In the genomic region with DNA sequence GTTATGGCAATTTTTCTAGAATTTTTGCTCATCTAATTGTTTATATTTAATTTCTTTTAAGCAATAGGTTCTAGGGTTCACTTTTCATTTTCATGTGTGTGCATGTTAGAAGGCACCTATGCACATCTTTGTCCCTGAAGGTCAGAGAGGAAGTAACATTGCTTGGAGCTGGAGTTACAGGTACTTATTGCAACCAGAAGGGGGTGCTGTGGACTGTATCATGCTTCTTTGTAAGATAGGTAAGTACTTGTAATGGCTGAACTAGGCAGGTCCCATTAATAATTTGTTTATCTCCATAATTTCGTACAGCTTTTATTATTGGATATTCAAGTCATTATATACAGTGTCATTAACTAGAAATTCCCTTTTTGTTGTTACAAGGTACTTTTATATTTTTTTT, we compare ENCODE assay signal across 13 mouse cellular contexts.
DNase-seq lines count a peak whose midpoint lies in the region; ATAC-seq and TF ChIP-seq lines count a peak whose summit lies in the region.
"Had no signal": no experiment of that assay in that cellular context is flagged by ENCODE, and none has a peak within 500 bp of the region (broad histone marks: within the 10 kb centered on the region; RNA-seq: fewer than 3 reads in every experiment).

No protein-coding gene starts in this region.

- H3K9me3 ChIP-seq in forebrain, embryonic 13.5 days (replicated peaks) = no peaks in the 10 kb centered on the region
- no peaks in the 10 kb centered on the region for H3K9me3 ChIP-seq in forebrain, embryonic 12.5 days
- no peaks in the 10 kb centered on the region for H3K9me3 ChIP-seq in midbrain, embryonic 14.5 days (ENCODE audit: control insufficient read depth, low read length)
- no peaks in the 10 kb centered on the region for H3K9me3 ChIP-seq in midbrain, embryonic 10.5 days (replicated peaks)
- H3K9me3 ChIP-seq: heart, embryonic 13.5 days; limb, embryonic 10.5 days; megakaryocyte, embryonic 14.5 days had no signal

- TF ChIP-seq CTCF in cortical plate, adult 2 months (IDR thresholded peaks at IDR 0.05; ENCODE audit: extremely low read depth, insufficient read depth, low read length) = peak; percentile 31; the same call in 1 of the 2 replicates

- H3K27ac ChIP-seq in forebrain, embryonic 13.5 days = no peak overlapping the region
- H3K27ac ChIP-seq in forebrain, embryonic 12.5 days = no peak overlapping the region
- H3K27ac ChIP-seq in midbrain, embryonic 14.5 days (replicated peaks; ENCODE audit: low read depth, low read length) = no peak overlapping the region
- H3K27ac ChIP-seq in midbrain, embryonic 10.5 days (replicated peaks) = no peak overlapping the region
- no peak overlapping the region for H3K27ac ChIP-seq in cortical plate, adult 2 months (ENCODE audit: insufficient read depth, low read length)
- H3K27ac ChIP-seq: heart, embryonic 13.5 days; limb, embryonic 10.5 days had no signal

- 49% methylated on average over 1 of the region's 1 CpGs for WGBS in forebrain, embryonic 13.5 days
- 53% methylated on average over 1 of the region's 1 CpGs for WGBS in forebrain, embryonic 12.5 days
- WGBS in midbrain, embryonic 14.5 days = 57% methylated on average over 1 of the region's 1 CpGs
- WGBS in midbrain, embryonic 10.5 days = 54% methylated on average over 1 of the region's 1 CpGs

- peak; percentile 53 for DNase-seq in midbrain, embryonic 14.5 days
- DNase-seq in midbrain, embryonic 10.5 days (ENCODE audit: low spot score) = no peak
- peak; percentile 14 for DNase-seq in retina, postnatal 1 day
- DNase-seq in right cerebral cortex, adult 18-20 months = no peak
- no peak for DNase-seq in layer of hippocampus, adult 8-10 months (ENCODE audit: low spot score in 2 of 2)
- DNase-seq: kidney, adult 2 months; thymus, adult 2 months had no signal

- H3K36me3 ChIP-seq in forebrain, embryonic 13.5 days (ENCODE audit: poor library complexity, severe bottlenecking) = no peaks in the 10 kb centered on the region
- no peaks in the 10 kb centered on the region for H3K36me3 ChIP-seq in forebrain, embryonic 12.5 days (replicated peaks)
- H3K36me3 ChIP-seq in midbrain, embryonic 14.5 days (ENCODE audit: control insufficient read depth, insufficient read depth, low read length) = no peaks in the 10 kb centered on the region
- H3K36me3 ChIP-seq in midbrain, embryonic 10.5 days = no peaks in the 10 kb centered on the region
- H3K36me3 ChIP-seq: heart, embryonic 13.5 days; limb, embryonic 10.5 days had no signal

- no peak overlapping the region for H3K4me2 ChIP-seq in forebrain, embryonic 13.5 days
- H3K4me2 ChIP-seq in forebrain, embryonic 12.5 days = no peak overlapping the region
- H3K4me2 ChIP-seq in midbrain, embryonic 14.5 days (ENCODE audit: low read length) = no peak overlapping the region
- H3K4me2 ChIP-seq: heart, embryonic 13.5 days had no signal

- H3K4me3 ChIP-seq in forebrain, embryonic 13.5 days = no peak overlapping the region
- no peak overlapping the region for H3K4me3 ChIP-seq in forebrain, embryonic 12.5 days (replicated peaks)
- no peak overlapping the region for H3K4me3 ChIP-seq in midbrain, embryonic 14.5 days (replicated peaks; ENCODE audit: low read depth, low read length)
- H3K4me3 ChIP-seq in midbrain, embryonic 10.5 days = no peak overlapping the region
- H3K4me3 ChIP-seq in cortical plate, adult 2 months (ENCODE audit: insufficient read depth, low read length) = no peak overlapping the region
- H3K4me3 ChIP-seq: heart, embryonic 13.5 days; limb, embryonic 10.5 days; megakaryocyte, embryonic 14.5 days had no signal

- no peak overlapping the region for H3K9ac ChIP-seq in forebrain, embryonic 13.5 days
- no peak overlapping the region for H3K9ac ChIP-seq in forebrain, embryonic 12.5 days
- H3K9ac ChIP-seq in midbrain, embryonic 14.5 days (replicated peaks; ENCODE audit: low read length) = no peak overlapping the region
- H3K9ac ChIP-seq: heart, embryonic 13.5 days had no signal

- no peaks in the 10 kb centered on the region for H3K27me3 ChIP-seq in forebrain, embryonic 13.5 days
- H3K27me3 ChIP-seq in forebrain, embryonic 12.5 days = no peaks in the 10 kb centered on the region
- H3K27me3 ChIP-seq in midbrain, embryonic 14.5 days (ENCODE audit: control insufficient read depth, insufficient read depth, low read length) = no peaks in the 10 kb centered on the region
- H3K27me3 ChIP-seq in midbrain, embryonic 10.5 days (ENCODE audit: low read depth, poor library complexity, severe bottlenecking) = no peaks in the 10 kb centered on the region
- H3K27me3 ChIP-seq: heart, embryonic 13.5 days; megakaryocyte, embryonic 14.5 days had no signal

- no peak for TF ChIP-seq POLR2A in cortical plate, adult 2 months (IDR thresholded peaks at IDR 0.05; ENCODE audit: extremely low read depth, insufficient read depth, low read length)

- ATAC-seq in forebrain, embryonic 13.5 days = 0 out of 2 replicates have a peak, but pooled peaks have one; percentile 50
- no peak for ATAC-seq in forebrain, embryonic 12.5 days (ENCODE audit: low FRiP score)
- no peak for ATAC-seq in midbrain, embryonic 14.5 days (ENCODE audit: low FRiP score, low TSS enrichment)

- H3K4me1 ChIP-seq in forebrain, embryonic 13.5 days = no peaks in the 10 kb centered on the region
- no peaks in the 10 kb centered on the region for H3K4me1 ChIP-seq in forebrain, embryonic 12.5 days
- no peaks in the 10 kb centered on the region for H3K4me1 ChIP-seq in midbrain, embryonic 14.5 days (ENCODE audit: control insufficient read depth, insufficient read depth, low read length)
- H3K4me1 ChIP-seq in midbrain, embryonic 10.5 days = no peaks in the 10 kb centered on the region
- H3K4me1 ChIP-seq in cortical plate, adult 2 months (ENCODE audit: control insufficient read depth, insufficient read depth, low read length) = no peaks in the 10 kb centered on the region
- H3K4me1 ChIP-seq: heart, embryonic 13.5 days; limb, embryonic 10.5 days; megakaryocyte, embryonic 14.5 days had no signal

Comparison
In these comparisons a context has a peak if more than half of its experiments do, and no peak if none do; other contexts are left out.
1. DNase-seq: peak in midbrain, embryonic 14.5 days (single experiment) and retina, postnatal 1 day (single experiment); none in midbrain, embryonic 10.5 days (single experiment), right cerebral cortex, adult 18-20 months (single experiment) and layer of hippocampus, adult 8-10 months (0 of 2).